Mouse (Mus musculus) brain, adult 2 months (tissue): ENCODE data around the gene Pip4k2c.
"Not testable (repeated sequence)": the region's sequence is repeated elsewhere in the genome, so short reads cannot be mapped to it uniquely, and the experiment has no call there.

Source experiments
- DNase-seq: peaks from one replicate; pipeline ENCODE4 v3.0.0; 2011; ENCODE audit warnings: low read depth, low spot score

The Pip4k2c gene

DNA sequence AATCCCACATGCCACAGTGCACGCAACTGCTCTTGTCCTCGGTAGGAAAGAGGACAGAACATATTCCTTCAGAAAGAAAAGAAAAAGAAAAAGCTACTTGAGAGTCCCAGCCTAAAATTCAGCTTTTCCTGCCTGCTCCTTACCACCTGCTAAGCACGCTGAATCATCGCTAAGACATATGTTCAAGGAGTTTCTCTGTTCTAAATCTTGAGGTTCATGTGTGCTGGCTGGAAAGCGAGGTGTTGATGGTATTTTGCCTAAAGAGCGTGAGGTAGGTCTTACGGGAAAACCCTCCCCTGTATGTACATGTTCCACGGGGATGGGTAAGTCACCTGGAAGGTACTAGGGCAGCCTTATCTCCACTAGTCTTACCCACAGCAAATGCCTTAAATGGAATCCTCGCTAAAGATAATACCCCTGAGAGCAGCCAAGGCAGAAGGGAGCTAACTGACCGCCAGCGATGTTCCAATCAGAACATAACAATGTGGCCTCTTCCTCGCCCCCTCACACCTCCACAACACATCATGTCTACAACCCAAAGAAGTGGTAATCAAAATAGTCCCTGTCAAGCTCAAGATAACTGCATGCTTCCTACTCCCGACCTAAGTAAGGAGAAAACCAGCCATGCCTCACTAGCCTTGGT is 1.3 kb downstream of the Pip4k2c start:
- peak; percentile 83 for DNase-seq

- peak; percentile 89 for DNase-seq
Measured at GRCm38 (mm10) chr10:127208921-127209320, 2.5 kb downstream of the Pip4k2c start.

- no peak for DNase-seq
Measured at GRCm38 (mm10) chr10:127205373-127205772, 6.0 kb downstream of the Pip4k2c start.

- no peak for DNase-seq
Measured at GRCm38 (mm10) chr10:127204589-127204988, 6.8 kb downstream of the Pip4k2c start.

GRCm38 (mm10) chr10:127203106-127203505 is 8.3 kb downstream of the Pip4k2c start:
- DNase-seq, result no peak

DNA sequence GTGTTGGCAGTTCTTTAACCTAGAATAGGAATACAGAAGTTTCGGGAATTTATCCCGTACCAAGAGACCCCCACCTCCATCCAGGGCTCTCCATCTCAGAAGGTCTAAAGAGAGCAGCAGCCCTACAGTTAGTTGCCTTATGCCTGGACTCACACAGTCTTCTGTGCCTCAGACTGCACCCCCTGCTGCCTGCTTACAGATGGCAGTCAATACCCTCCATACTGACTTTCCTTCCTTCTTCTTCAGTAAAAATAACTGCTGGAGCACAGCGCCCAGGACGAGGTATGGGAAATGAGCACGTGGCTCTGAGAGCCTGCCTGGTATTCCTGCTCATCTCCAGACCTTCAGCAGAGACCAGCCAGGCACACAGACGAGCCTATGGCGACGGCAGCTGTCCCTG is 11.1 kb downstream of the Pip4k2c start:
- DNase-seq, result peak; percentile 46

GRCm38 (mm10) chr10:127199474-127199873 is 11.9 kb downstream of the Pip4k2c start:
- DNase-seq, result no peak

- no peak for DNase-seq
Measured at GRCm38 (mm10) chr10:127199068-127199467, 12.3 kb downstream of the Pip4k2c start.

- DNase-seq, result no peak
Measured at GRCm38 (mm10) chr10:127198492-127198891, 12.9 kb downstream of the Pip4k2c start.

DNA sequence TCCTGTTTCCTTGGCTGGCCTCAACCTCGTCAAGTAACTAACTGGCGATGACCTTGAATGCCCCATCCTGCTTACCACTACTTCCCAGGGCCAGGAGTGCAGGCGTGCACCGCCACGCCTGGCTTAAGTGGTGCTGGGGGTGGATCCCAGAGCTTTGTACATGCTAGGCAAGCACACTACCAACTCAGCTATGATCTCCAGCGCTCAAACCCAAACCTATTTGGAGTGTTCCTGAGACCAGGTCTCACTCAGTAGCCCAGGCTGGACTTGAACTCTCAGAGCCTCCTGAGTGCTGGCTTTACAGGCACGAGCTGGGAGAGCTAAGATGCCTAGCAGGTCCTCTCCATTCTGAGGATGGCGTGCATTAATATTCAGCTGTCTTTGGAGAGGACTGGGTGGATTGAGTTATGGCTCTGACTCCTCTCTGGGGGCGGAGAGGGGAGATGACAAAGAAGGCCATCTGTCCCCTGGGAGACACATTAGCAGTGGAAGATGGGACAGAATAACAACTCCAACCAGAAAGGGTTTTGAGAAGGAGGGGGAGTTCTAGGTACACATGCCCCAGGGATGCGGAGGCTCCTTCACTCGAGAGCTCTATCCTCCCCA is 13.8 kb downstream of the Pip4k2c start:
- peak; percentile 74 for DNase-seq

DNA sequence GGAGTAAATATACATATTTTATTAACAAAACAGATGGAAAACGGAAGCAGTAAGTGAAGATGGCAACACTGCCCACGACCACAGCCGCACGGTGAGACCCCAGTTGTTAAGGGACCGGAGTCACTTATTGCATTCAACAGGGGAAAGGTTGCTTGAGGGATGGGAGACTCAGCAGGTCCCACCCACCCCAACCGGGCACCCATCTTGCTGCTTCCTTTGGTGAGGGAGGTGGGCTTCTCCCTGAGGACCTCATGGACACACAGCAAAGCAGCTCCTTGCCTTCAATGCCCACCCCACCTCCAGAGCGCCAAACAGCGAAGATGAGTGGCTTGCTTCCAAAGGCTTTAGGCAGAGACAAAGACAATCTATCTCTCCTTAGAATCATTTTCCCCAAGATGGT is 14.3 kb downstream of the Pip4k2c start:
- DNase-seq, result no peak

DNA sequence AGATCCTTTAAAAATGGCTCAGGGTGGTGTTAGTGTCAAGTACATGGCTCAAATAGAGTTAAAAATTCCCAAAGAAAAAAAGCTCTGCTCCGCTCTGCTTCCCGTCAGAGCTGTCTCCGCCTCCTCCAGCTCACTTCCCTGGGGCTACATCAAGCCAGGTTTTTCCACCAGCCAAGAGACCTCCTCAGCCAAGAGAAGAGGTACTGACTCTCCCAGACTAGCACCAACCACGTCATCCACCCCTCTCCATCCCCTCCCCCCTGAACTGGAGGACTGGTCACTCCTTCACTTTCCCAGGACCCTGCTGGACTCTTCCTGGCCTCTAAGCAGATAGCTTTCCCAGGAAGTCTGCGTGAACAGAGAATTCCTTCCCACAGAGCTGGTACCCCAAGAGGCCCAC is 15.0 kb downstream of the Pip4k2c start:
- peak; percentile 93 for DNase-seq

DNA sequence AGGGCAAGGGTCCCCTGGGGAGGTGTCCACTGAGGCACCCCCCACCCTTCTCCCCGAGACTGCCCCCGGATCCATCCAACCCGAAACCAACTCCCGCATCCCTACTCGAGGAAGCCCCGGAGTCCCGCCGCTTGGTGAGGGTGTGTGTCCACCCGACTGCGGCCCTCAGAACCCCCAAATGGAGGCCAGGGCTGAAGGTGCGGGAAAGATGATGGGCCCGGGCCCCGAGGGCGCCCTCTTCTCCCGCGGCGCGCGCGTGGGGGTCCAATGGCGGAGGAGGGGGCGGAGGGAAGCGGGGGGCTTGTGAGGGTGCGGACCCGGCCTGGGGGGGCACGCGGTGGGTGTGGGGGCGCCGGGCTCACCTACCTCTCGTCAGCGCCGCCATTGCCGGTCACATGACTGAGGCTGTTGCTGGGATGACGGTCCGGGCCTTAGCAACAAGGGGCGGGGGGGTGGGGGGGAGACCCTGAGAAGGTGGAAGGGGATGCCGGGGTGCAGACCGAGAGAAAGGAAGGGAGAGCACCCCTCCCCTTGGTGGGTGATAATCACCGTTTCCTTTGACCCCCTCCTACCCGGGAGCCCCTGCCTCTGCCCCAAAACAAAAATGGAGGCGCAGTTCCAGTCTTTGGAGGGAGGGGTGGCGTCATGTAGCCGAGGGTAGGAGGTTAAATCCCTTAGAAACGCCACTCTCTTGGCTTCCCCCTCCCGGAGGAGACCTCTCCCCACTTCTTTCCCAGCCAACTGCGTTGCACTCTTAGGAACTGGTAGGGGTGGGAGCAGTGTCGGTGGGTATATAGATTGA is 15.9 kb downstream of the Pip4k2c start, which contains the start of gene Dtx3:
TSS of gene Dtx3 (minus strand) at position 401 of the 802 bp plus-strand sequence.
- peak; percentile 79 for DNase-seq

- peak; percentile 73 for DNase-seq
Measured at GRCm38 (mm10) chr10:127194428-127195327, 16.7 kb downstream of the Pip4k2c start.

DNA sequence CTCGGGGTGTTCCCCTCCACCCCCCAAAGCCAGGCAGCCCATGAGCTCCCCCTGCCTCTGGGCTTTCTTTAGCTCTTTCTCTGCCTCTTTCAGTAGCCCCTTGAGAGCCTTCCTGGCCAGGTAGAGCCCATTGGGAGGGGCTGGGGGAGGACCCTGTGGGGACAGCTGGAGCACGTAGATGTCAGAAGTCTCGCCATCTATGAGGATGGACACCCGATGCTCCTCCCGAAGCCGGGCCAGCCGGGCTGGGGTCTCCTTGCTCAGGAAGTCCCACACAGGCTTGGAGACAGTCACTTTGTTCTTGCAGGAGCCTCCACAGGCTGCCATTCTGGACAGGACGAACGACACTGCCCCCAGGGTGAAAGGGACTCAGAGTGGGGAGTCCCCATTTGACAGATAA is 18.4 kb downstream of the Pip4k2c start:
- DNase-seq, result no peak

DNA sequence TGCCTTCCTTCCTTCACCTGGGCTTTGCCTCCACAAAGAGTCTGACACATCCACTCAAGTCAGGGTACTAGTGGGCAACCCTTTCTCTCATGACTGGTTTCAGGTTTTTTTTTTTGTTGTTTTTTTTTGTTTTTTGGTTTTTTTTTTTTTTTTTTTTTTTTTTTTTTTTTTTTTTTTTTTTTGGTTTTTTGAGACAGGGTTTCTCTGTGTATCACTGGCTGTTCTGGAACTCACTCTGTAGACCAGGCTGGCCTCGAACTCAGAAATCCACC is 19.4 kb downstream of the Pip4k2c start:
- DNase-seq, result not testable (repeated sequence)

DNA sequence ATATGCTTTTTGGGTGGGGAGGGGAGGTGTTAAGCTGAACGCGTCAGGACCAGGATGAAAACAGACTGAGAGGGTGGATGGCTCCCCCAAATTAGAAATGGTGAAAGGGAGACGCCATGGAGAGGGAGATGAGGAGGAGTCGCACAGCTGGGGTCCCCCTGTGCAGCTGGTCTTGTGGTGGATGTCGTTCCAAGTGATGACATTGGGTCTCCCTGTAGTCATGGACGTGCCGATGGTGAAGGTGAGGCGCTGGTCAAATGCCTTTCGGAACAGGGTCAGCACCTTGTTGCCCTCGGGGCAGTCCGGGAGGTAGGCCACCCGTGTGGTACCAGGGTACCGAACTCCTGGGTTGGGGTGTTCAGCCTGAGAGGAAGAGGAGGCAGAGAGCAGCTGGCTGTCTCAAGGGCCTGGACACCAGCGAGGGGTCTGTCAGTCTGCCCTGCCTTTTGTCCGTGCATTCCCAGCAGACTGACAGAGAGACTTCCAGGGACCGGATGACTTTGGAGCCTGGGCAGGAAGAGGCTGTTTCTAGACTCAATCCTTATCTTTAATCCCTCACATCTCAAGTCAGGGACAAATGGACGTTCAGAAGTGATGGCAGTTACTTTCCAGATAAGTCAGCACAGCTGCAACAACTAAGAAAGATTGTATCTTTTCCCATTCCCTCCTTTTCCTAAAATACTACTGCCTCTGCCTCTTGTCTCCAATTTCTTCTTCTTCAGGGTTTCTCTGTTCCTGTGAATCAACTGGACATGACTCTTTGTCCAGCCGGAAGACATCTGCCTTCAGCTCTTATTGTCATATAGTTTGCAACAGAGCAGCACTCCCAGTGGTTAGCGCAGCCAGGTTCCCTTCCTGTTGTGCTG is 20.0 kb downstream of the Pip4k2c start:
- DNase-seq, result no peak

GRCm38 (mm10) chr10:127190398-127191190 is 20.8 kb downstream of the Pip4k2c start:
- no peak for DNase-seq

- no peak for DNase-seq
Measured at GRCm38 (mm10) chr10:127189651-127190381, 21.6 kb downstream of the Pip4k2c start, which contains the start of gene Arhgef25. Gene Arhgef25, minus strand, starts transcription at chr10:127190083.
